Mouse (Mus musculus) adrenal gland, adult 10 weeks (tissue): Measurements from ENCODE around the gene Pot1b. TPM values are rescaled to one million over a fixed set of nuclear protein-coding genes. Genes with fewer than 3 reads are reported as not detected.

Source experiments
- polyA plus RNA-seq: library from polyadenylated mRNA; stranded (reverse); fragments of 350-450 nt; fragmentation: Illumina TruSeq; extraction: RNeasy Lipid Tissue Mini Kit (QIAGEN cat#74804); gene quantifications from one replicate; pipeline ENCODE4 v1.2.3, GENCODE M21; 2014; ENCODE audit warnings: low read depth, low replicate concordance

The Pot1b gene
- 19.8 TPM for polyA plus RNA-seq

GRCm38 (mm10) chr17:55711984-55712811, at the start of gene Pot1b:
TSS of gene Pot1b (minus strand) at chr17:55712628.

GRCm38 (mm10) chr17:55749786-55750185, 37.4 kb upstream of the Pot1b start, which contains the start of gene Adgre4:
TSS of gene Adgre4 (plus strand) at chr17:55749984.

GRCm38 (mm10) chr17:55625092-55625491, 87.3 kb downstream of the Pot1b start, which contains the start of gene Vmn2r118:
TSS of gene Vmn2r118 (minus strand) at chr17:55625192.

Other genes starting within 250 kb of the Pot1b start
- gene Vmn2r118, start 87.4 kb downstream of the Pot1b start, polyA plus RNA-seq = not detected
- 1.4 TPM for gene Adgre4, start 37.4 kb upstream of the Pot1b start, polyA plus RNA-seq
- 18.8 TPM for gene Zfp119a, start 166.3 kb upstream of the Pot1b start, polyA plus RNA-seq
- 30.8 TPM for gene Zfp959, start 179.5 kb upstream of the Pot1b start, polyA plus RNA-seq
- gene Zfp119b, start 236.9 kb upstream of the Pot1b start, polyA plus RNA-seq = 19.0 TPM
- gene Ebi3, start 240.0 kb upstream of the Pot1b start, polyA plus RNA-seq = not detected
- gene Yju2, start 246.5 kb upstream of the Pot1b start, polyA plus RNA-seq = 0.70 TPM